Mouse (Mus musculus) MEL (cell line): ENCODE measurements around the gene Ppp1r1c. TPM values are rescaled to one million over a fixed set of nuclear protein-coding genes. Genes with fewer than 3 reads are reported as not detected.

Experiments
- DNase-seq: peaks from one replicate; pipeline ENCODE4 v3.0.0; 2011; ENCODE audit warnings: low read depth, low spot score
- H3K27ac ChIP-seq: 2 replicates; pipeline ENCODE4 v1.5.1; 2012; ENCODE audit warnings: low read depth, mild to moderate bottlenecking, control low read depth, low read length, moderate library complexity; ENCODE audit not compliant: control insufficient read depth
- H3K27me3 ChIP-seq, 2 experiments: fragments of 150-350 bp in 1 of 2; sonication (generic) in 1 of 2; 2 replicates each; pipeline ENCODE4 v1.6.1; 2012; ENCODE audit warnings: low read length in 2 of 2, mild to moderate bottlenecking in 2 of 2, improper control_type of control experiment in 1 of 2, moderate library complexity in 1 of 2; ENCODE audit not compliant: insufficient read depth in 2 of 2, control insufficient read depth in 1 of 2
- H3K36me3 ChIP-seq, 2 experiments: 2 replicates each; pipeline ENCODE4 v1.6.1; 2012 to 2014; ENCODE audit warnings: low read length in 2 of 2, improper control_type of control experiment in 1 of 2, inconsistent platforms in 1 of 2, mild to moderate bottlenecking in 1 of 2; ENCODE audit not compliant: insufficient read depth in 2 of 2, control insufficient read depth in 1 of 2
- H3K4me1 ChIP-seq, 2 experiments: fragments of 150-350 bp in 1 of 2; sonication (generic) in 1 of 2; 2 replicates each; pipeline ENCODE4 v1.6.1; 2012; ENCODE audit warnings: low read length in 2 of 2, improper control_type of control experiment in 1 of 2, mild to moderate bottlenecking in 1 of 2; ENCODE audit not compliant: insufficient read depth in 2 of 2, control insufficient read depth in 1 of 2
- H3K4me3 ChIP-seq, 2 experiments: fragments of 150-350 bp in 1 of 2; sonication (generic) in 1 of 2; 2 replicates each; pipeline ENCODE4 v1.5.1; 2012; ENCODE audit warnings: low read depth in 2 of 2, low read length in 2 of 2, mild to moderate bottlenecking in 2 of 2, moderate library complexity in 2 of 2, control low read depth in 1 of 2, improper control_type of control experiment in 1 of 2; ENCODE audit not compliant: control insufficient read depth in 1 of 2, insufficient read depth in 1 of 2
- H3K79me2 ChIP-seq: 2 replicates; pipeline ENCODE4 v1.6.1; 2012; ENCODE audit warnings: mild to moderate bottlenecking, low read length, moderate library complexity; ENCODE audit not compliant: control insufficient read depth, poor library complexity, insufficient read depth
- H3K9ac ChIP-seq: 2 replicates; pipeline ENCODE4 v1.6.1; 2012; ENCODE audit warnings: low read depth, mild to moderate bottlenecking, control low read depth, low read length, moderate library complexity; ENCODE audit not compliant: control insufficient read depth, poor library complexity, severe bottlenecking
- H3K9me3 ChIP-seq: fragments of 150-350 bp; sonication (generic); replicated peaks from 2 replicates; pipeline ENCODE4 v1.6.1; 2012; ENCODE audit warnings: mild to moderate bottlenecking, low read length, improper control_type of control experiment, moderate library complexity; ENCODE audit not compliant: insufficient read depth
- BHLHE40 ChIP-seq: IDR thresholded peaks from 2 replicates; pipeline ENCODE4 v1.6.1; 2012; ENCODE audit warnings: low read depth, mild to moderate bottlenecking, inconsistent platforms, low read length, improper control_type of control experiment, borderline replicate concordance
- CHD2 ChIP-seq: IDR thresholded peaks from 2 replicates; pipeline ENCODE4 v1.6.1; 2011; ENCODE audit warnings: low read length, improper control_type of control experiment
- CTCF ChIP-seq, 3 experiments: IDR thresholded peaks in 2 of 3; conservative IDR thresholded peaks in 1 of 3; 2 replicates each; pipeline ENCODE4 v1.5.1; 2011 to 2012; ENCODE audit warnings: low read length in 3 of 3, low read depth in 2 of 3, mild to moderate bottlenecking in 2 of 3, improper control_type of control experiment in 1 of 3, inconsistent platforms in 1 of 3, mixed read lengths in 1 of 3, moderate library complexity in 1 of 3; ENCODE audit not compliant: control insufficient read depth in 1 of 3, insufficient read depth in 1 of 3, poor library complexity in 1 of 3, severe bottlenecking in 1 of 3
- ELF1 ChIP-seq: IDR thresholded peaks from 2 replicates; pipeline ENCODE4 v1.6.1; 2014; ENCODE audit warnings: low read depth, mild to moderate bottlenecking, inconsistent platforms, low read length, improper control_type of control experiment, moderate library complexity
- EP300 ChIP-seq, 2 experiments: IDR thresholded peaks; 2 replicates each; pipeline ENCODE4 v1.6.1; 2011; ENCODE audit warnings: improper control_type of control experiment in 2 of 2, low read length in 2 of 2, low read depth in 1 of 2, mild to moderate bottlenecking in 1 of 2
- ETS1 ChIP-seq: IDR thresholded peaks from 2 replicates; pipeline ENCODE4 v1.6.1; 2012; ENCODE audit warnings: low read depth, mild to moderate bottlenecking, inconsistent platforms, low read length, improper control_type of control experiment, moderate library complexity
- GABPA ChIP-seq: IDR thresholded peaks from 2 replicates; pipeline ENCODE4 v1.6.1; 2012; ENCODE audit warnings: low read depth, mild to moderate bottlenecking, inconsistent platforms, low read length, improper control_type of control experiment, moderate library complexity
- GATA1 ChIP-seq: IDR thresholded peaks from 2 replicates; pipeline ENCODE4 v1.6.1; 2011; ENCODE audit warnings: low read depth, low read length, improper control_type of control experiment
- JUND ChIP-seq: IDR thresholded peaks from 2 replicates; pipeline ENCODE4 v1.6.1; 2011; ENCODE audit warnings: low read depth, mild to moderate bottlenecking, improper control_type of control experiment, low read length
- KAT2A ChIP-seq: conservative IDR thresholded peaks from 2 replicates; pipeline ENCODE4 v1.6.1; 2012; ENCODE audit warnings: low read depth, low read length, improper control_type of control experiment, inconsistent platforms
- MAX ChIP-seq: IDR thresholded peaks from 2 replicates; pipeline ENCODE4 v1.6.1; 2011; ENCODE audit warnings: low read length, improper control_type of control experiment
- MAZ ChIP-seq: IDR thresholded peaks from 2 replicates; pipeline ENCODE4 v1.6.1; 2012; ENCODE audit warnings: low read depth, mild to moderate bottlenecking, inconsistent platforms, low read length, improper control_type of control experiment
- MYC ChIP-seq: IDR thresholded peaks from 2 replicates; pipeline ENCODE4 v1.6.1; 2011; ENCODE audit warnings: low read depth, mild to moderate bottlenecking, low read length, improper control_type of control experiment, moderate library complexity
- NELFE ChIP-seq: IDR thresholded peaks from 2 replicates; pipeline ENCODE4 v1.6.1; 2011; ENCODE audit warnings: low read depth, low read length, improper control_type of control experiment
- POLR2AphosphoS2 ChIP-seq: IDR thresholded peaks from 2 replicates; pipeline ENCODE4 v1.6.1; 2011; ENCODE audit warnings: low read length, improper control_type of control experiment
- RAD21 ChIP-seq: IDR thresholded peaks from 2 replicates; pipeline ENCODE4 v1.6.1; 2011; ENCODE audit warnings: mild to moderate bottlenecking, low read depth, low read length, improper control_type of control experiment
- RCOR1 ChIP-seq: IDR thresholded peaks from 2 replicates; pipeline ENCODE4 v1.6.1; 2012; ENCODE audit warnings: low read depth, mild to moderate bottlenecking, inconsistent platforms, low read length, improper control_type of control experiment
- SMC3 ChIP-seq: IDR thresholded peaks from 2 replicates; pipeline ENCODE4 v1.6.1; 2011; ENCODE audit warnings: low read depth, low read length, improper control_type of control experiment
- TAL1 ChIP-seq: IDR thresholded peaks from 2 replicates; pipeline ENCODE4 v1.6.1; 2012; ENCODE audit warnings: mild to moderate bottlenecking, inconsistent platforms, low read length, moderate library complexity, mixed read lengths
- UBTF ChIP-seq: IDR thresholded peaks from 2 replicates; pipeline ENCODE4 v1.6.1; 2012; ENCODE audit warnings: low read depth, mild to moderate bottlenecking, inconsistent platforms, low read length, improper control_type of control experiment, moderate library complexity, borderline replicate concordance; ENCODE audit not compliant: insufficient read depth
- ZC3H11A ChIP-seq: IDR thresholded peaks from 2 replicates; pipeline ENCODE4 v1.6.1; 2012; ENCODE audit warnings: low read depth, mild to moderate bottlenecking, inconsistent platforms, low read length, improper control_type of control experiment
- ZKSCAN1 ChIP-seq: IDR thresholded peaks from 2 replicates; pipeline ENCODE4 v1.6.1; 2012; ENCODE audit warnings: low read depth, mild to moderate bottlenecking, inconsistent platforms, low read length, improper control_type of control experiment, moderate library complexity
- ZMIZ1 ChIP-seq: IDR thresholded peaks from 2 replicates; pipeline ENCODE4 v1.6.1; 2012; ENCODE audit warnings: low read depth, mild to moderate bottlenecking, inconsistent platforms, low read length, improper control_type of control experiment, moderate library complexity
- ZNF384 ChIP-seq: IDR thresholded peaks from 2 replicates; pipeline ENCODE4 v1.6.1; 2012; ENCODE audit warnings: low read depth, mild to moderate bottlenecking, inconsistent platforms, low read length, improper control_type of control experiment
- polyA plus RNA-seq, 2 experiments: library from polyadenylated mRNA; stranded (reverse) in 1 of 2; unstranded in 1 of 2; fragments of >175 nt in 1 of 2; fragments of >200 nt in 1 of 2; gene quantifications; 2 replicates each; pipeline versions ENCODE4 v1.2.1 to v1.2.4; 2012; ENCODE audit warnings: low replicate concordance in 2 of 2, low read depth in 1 of 2; ENCODE audit not compliant: insufficient read length in 2 of 2, insufficient read depth in 1 of 2, missing spikeins in 1 of 2
- total RNA-seq: library from RNA; depleted of rRNA; stranded (reverse); fragments of 300-350 nt; gene quantifications from 2 replicates; pipeline ENCODE4 v1.2.3, GENCODE M21; 2012

The Ppp1r1c gene
- total and polyA plus RNA-seq, 3 experiments, result not detected

DNA sequence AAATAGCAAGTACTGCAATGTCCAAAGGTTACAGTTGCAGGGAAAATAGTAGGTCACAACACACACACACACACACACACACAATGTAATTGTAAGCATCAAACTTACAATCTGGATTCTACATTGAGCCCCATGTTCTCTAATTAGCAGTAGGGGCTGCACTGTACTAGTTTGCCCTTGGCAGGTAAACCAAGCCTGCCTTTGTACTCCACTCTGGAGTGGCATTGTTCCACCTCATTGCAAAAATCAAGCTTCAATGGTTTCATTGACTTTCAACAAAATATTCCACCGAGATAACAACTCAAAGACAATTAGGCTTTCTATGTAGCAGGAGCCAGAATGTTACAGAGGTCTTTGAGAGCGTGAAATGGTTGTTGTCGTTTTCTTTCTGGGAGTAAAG lies 62.7 kb downstream of the Ppp1r1c start:
- DNase-seq, result no peak
- Histone ChIP-seq H3K27ac (no peak overlapping the region), H3K4me1 (no peaks in the 10 kb centered on the region), H3K36me3 (no peaks in the 10 kb centered on the region; a peak in 1 of 4 replicates), H3K4me3 (no peak overlapping the region), H3K9ac (no peak overlapping the region), H3K79me2 (no peaks in the 10 kb centered on the region), H3K9me3 (no peaks in the 10 kb centered on the region), H3K27me3 (peaks cover 8 to 11% of the 10 kb centered on the region in 2 experiments; a peak in 3 of 4 replicates)
- TF ChIP-seq GABPA (no peak), ZNF384 (no peak), ETS1 (no peak), MAZ (no peak), CTCF (IDR thresholded peaks at IDR 0.05 in 2 of 3, conservative IDR thresholded peaks at IDR 0.05 in 1 of 3; ENCODE audit: control insufficient read depth in 1 of 3, insufficient read depth in 1 of 3, low read depth in 2 of 3, low read length in 3 of 3, poor library complexity in 1 of 3, severe bottlenecking in 1 of 3) (no peak), MAX (no peak), JUND (no peak), BHLHE40 (no peak), GATA1 (no peak), CHD2 (no peak), ZMIZ1 (no peak), SMC3 (no peak), RCOR1 (no peak), UBTF (no peak), MYC (no peak), EP300 (IDR thresholded peaks at IDR 0.05; ENCODE audit: low read depth in 1 of 2, low read length in 2 of 2) (no peak), TAL1 (no peak), KAT2A (no peak), POLR2AphosphoS2 (no peak)

DNA sequence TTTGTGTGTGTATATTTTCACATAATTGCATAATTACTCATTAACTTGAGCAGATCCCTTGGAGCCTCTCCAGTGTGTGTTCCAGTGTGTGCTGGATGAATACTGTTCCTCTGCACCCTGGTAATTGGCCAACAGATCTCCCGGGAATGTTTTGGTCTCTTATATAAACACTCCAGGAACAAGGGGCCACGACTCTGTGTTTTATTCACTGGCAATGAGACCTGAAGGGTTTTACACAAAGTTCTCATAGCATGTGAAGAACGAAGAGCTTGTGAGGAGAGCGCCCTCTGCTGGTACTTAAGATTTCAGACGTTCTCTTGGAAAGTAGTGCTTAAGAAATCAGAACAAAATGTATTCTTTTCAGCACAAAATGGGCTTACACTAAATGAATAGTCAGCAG lies 66.8 kb downstream of the Ppp1r1c start:
- no peak for TF ChIP-seq ZKSCAN1
- peak; percentile 67 to 93 (median 71) for TF ChIP-seq CTCF (IDR thresholded peaks at IDR 0.05 in 2 of 3, conservative IDR thresholded peaks at IDR 0.05 in 1 of 3; ENCODE audit: control insufficient read depth in 1 of 3, insufficient read depth in 1 of 3, low read depth in 2 of 3, low read length in 3 of 3, poor library complexity in 1 of 3, severe bottlenecking in 1 of 3)
- peak; percentile 94 for TF ChIP-seq RAD21
- 0 out of 2 replicates have a peak, but pooled peaks have one; percentile 32 for TF ChIP-seq ZNF384
- peak; percentile 99 for TF ChIP-seq SMC3
- no peak for TF ChIP-seq ELF1
- no peak for TF ChIP-seq POLR2AphosphoS2
- peak; percentile 97 for TF ChIP-seq ZC3H11A
- TF ChIP-seq NELFE, result no peak
- TF ChIP-seq, all 39 proteins: peak for 5

More for the DNA sequence above, 66.8 kb downstream of the Ppp1r1c start:
- Histone ChIP-seq H3K9ac (no peak overlapping the region), H3K36me3 (no peaks in the 10 kb centered on the region), H3K27me3 (peaks cover 6 to 11% of the 10 kb centered on the region in 2 experiments; a peak in 3 of 4 replicates), H3K4me1 (no peaks in the 10 kb centered on the region), H3K9me3 (no peaks in the 10 kb centered on the region), H3K27ac (no peak overlapping the region), H3K79me2 (no peaks in the 10 kb centered on the region), H3K4me3 (no peak overlapping the region)
- DNase-seq, result peak; percentile 88
